Mouse (Mus musculus): ENCODE data around the gene Igfbp3.
A peak's percentile ranks its signal among the peaks of the same experiment; 100 is the strongest.

Gene Igfbp3

DNA sequence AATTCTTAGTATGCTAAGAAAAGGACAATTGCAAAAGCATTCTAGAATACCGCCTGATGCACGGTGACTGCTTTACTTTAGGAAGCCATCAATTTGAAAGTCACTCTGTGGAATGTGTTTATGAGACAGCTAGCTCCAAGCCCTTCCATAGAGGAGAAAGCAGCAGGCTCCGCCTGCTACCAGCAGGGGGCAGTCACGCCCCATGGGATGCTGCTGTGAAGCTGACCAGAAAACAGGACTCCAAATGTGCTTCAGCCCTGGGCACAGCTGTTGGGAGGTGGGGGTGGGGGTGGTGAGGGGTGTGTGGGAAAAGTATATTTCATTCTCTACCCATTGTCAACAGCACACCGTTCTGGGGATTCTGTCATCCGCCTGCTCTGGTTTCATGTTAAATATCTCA lies 3.4 kb downstream of the Igfbp3 start:
- peak in 1 of 2 experiments; percentile 4 for DNase-seq

DNA sequence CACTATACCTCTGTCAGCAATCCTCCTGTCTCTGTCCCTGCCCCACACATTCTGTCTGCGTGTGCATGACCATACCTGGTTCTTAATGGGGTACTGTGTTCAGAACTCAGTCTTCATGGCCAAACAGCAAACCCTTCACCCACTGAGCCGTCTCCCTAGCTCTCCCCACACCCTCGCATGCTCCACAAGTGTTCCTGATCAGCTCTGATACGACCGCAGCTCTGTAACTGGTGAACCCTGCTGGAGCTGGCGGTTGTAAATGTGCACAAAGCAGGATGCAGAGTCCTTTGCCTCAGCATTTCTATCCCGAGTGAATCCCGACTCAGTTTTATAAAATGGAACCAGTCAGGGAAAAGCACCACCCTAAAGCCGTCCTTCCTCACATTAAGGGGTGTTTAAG lies 9.9 kb downstream of the Igfbp3 start:
- DNase-seq: no peak

DNA sequence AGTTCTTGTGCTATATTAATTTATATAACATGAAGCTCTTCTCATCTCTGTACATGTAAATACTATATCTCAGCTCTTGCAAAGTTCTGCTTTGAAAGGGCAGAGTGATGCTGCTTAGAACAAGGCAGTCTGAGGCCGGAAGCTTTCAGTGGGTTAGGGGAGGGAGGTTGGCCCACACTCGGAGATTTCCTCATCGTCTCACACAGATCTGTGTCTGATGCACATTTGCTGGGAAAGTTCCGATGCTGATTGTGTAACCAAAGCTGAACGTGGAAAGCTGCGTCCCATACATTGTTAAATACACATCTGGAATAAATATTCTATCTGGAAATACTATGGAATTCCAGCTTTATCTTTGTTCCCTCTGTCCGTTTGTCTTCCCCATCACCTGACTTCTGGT lies 11.5 kb downstream of the Igfbp3 start:
- DNase-seq: no peak

DNA sequence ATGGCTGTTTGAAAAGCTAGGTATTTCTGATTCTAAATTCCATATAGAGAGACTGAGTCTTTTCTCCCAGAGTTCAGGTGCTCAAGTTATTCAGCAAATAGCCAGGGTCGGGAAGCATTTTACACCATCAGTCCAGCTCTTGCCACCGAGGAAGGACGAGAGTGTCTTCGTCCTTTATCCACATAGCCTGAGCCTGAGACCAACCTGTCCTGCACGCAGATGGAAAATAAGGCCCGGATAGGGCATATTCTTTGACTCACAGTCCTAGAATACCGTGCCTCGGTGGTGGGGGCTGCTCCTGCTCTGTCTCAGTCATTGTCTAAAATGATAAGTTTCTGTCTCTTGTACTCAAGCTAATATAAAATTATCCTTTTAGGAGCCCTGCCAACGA lies 13.3 kb downstream of the Igfbp3 start:
- DNase-seq: no peak

DNA sequence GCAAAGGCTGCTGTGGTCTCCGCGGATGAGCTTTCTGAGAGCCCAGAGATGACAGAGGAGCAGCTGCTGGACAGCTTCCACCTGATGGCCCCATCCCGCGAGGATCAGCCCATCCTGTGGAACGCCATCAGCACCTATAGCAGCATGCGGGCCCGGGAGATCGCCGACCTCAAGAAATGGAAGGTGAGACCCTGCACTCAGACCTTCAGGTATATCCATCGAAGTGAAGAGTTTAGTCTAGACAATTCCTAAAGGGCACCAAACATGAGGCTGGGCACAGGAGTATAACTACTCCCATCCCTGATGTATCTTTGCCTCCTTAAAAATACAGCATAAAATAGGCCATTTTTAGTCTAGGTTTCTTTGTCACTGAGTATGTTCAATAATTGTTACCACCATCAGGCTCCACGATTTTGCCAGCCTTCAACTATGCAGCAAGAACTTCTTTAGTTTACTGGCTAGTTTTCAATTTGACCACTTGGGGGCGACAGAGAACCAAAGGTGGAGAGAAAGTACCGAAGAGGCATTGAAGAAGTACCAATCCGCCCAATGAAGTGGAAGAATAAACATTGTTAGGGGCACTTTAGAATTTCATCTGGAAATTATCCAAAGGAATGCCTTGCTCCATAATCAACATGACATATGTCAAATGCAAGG lies 13.9 kb downstream of the Igfbp3 start:
- DNase-seq: peak; percentile 7 to 15

DNA sequence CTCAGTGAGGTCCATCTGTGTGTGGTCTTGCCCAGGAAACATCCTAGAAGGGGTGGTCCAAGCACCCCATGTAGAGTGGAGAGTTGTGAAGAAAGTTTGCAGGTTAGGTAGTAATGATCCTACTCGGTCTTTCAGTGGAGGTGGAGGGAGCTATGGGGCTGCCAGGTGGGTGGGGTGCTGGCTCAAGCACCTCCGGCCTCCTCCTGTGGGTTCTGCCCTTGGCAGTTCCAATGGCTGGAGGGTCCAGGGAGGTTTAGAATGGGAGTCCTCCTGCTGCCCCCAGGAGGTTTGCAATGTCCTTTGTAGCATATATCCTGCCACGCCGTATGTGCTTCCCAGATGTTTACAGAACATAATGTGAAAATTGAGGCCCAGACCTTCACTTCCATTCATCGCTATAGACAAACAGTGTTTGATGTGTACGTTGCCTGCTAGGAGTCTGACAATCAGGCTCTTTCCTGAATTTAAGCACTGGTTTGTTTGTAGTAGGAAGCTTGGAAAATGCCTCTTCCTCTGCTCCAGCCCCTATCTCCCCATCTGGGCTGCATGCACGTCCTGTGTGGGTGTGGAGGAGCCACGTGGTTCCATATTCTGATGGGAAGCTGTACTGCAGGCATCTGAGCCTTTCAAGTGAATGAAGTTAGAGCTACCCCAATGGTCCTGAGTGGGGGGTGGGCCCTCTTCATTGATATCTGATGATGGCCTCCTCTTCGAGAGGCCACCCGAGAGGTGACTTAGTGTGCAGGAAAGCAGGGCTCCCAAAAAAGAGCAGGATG lies 15.1 kb downstream of the Igfbp3 start:
- no peak for DNase-seq

DNA sequence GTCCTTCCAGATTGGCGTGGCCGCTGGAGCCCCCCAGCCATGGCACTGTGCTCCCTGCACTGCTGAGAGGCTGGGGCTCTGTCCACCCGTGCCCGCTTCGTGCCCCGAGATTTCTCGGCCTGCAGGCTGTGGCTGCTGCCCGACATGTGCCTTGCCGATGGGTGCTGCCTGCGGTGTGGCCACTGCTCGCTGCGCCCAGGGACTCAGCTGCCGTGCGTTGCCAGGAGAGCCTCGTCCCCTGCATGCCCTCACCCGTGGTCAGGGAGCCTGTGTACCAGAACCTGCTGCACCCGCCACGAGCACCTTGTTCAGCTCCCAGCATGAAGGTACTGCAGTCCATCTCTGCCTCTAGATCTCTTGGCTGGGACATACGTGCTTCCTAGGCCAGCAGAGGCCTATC lies 15.7 kb downstream of the Igfbp3 start:
- no peak for DNase-seq

DNA sequence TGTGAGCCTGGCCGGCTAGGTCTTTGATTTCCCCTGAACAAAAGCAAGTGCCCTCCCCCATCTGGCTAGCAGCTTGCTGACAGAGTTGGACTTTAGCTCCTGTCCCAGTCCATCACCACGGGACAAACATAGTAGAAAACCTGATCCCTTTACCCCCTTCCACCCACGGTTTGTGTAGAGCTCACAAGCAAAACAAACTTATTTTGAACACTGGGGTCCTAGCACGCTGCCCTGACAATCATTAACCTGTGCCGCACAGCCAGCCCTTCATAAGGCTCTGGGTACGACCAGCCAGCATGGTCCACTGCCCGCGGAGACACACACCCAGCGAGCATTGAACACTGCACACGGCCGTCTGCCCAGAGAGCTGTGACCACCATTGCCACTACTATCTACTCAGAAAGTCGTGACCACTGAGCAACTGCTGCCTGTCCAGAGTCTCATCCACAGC lies 16.2 kb downstream of the Igfbp3 start, which contains the start of gene Igfbp1:
TSS of gene Igfbp1 (plus strand) at position 292 of the 451 bp plus-strand sequence.
- DNase-seq: no peak

DNA sequence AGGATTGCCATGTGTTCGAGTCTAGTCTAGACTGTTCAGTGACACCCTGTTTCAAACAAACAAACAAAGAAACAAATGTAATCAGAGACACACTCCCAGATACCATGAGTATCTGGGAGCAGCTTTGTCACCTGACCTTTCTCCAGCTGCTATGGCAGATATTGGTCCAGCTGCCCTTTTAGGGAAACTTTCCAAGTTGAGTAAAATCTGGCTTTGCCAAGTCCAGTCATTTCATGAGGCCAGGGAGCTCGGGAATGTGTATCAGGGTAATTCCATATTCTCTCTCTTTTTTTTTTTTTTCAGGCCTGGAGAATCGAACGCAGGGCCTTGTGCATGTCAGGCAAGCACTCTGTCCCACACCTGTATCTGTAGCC lies 18.4 kb downstream of the Igfbp3 start:
- no peak for DNase-seq

DNA sequence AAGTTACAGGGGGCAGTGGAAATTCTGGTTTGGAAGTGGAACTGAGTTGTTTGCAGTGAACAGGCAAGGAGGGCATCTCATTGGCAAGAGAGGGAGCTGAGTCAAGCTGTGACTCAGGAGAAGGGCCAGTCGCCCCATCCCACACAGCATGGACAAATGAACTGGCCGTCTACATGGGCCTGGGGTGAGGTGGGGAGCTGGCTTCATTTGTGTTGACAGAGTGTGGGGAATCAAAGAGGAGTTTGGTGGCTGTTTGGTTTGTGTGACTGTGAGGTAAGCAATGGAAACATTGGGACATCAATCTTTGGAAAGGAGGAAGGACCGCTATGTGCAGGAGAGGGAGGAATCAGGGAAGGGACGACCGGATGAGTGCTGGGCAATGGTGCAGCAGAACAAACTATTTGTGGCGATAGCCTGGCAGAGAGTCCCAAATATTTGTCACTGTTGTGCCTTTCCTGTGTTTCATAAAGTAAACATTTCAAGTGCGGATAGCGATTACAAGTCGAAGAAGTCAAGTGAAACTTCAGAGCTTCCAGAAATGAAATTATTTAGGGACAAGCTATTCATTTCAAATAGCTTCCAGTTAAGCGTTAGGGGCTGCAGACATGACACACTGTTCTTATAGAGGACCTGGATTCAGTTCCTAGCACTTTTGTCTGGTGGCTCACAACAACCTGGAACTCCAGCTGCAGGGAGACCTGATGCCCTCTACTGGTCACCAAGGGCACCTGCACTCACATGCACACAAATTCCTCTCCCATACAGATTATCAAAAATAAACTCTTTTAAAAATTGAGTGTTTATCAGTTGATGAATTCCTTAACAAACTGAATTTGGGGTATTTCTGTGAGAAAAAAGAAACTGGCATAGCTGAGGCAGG lies 19.1 kb downstream of the Igfbp3 start:
- DNase-seq: no peak

DNA sequence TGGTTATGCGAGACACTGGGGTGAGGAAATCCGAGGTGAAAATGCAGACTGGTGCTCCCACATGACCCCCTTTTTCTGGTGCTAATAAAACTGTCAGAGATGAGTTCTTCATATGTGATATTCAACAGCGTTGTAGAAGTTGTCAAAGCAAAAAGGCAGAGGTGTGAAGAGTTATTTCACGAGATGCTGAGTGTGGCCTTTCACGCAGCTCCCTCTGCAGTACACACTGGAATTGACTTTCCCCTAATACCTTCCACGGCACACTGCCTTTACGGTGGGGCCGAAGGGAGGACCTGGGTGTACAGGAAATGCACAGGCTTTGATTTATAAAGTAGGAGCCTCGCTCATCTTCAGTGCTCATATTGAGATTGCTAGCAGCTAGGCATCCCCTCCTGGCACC lies 20.6 kb downstream of the Igfbp3 start:
- DNase-seq: no peak

DNA sequence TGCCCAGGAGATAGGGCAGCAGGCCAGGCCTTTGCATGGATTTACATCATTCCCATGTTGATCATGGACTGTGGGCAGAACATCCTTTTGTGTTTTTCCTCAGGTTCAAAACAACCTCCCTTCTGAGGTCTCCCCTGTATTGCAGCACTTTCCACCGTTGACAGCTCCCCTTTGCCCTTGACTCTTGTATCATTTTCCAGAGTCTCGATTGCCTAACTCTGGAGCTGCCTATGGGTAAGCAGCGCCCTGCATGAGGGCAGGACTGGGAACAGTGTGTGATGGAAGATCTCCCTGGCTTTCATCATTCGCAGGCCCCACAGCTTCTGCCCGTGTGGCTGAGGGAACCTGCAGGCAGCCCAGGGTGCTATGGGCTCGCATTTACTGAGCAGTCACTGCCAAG lies 21.0 kb downstream of the Igfbp3 start:
- DNase-seq: no peak

DNA sequence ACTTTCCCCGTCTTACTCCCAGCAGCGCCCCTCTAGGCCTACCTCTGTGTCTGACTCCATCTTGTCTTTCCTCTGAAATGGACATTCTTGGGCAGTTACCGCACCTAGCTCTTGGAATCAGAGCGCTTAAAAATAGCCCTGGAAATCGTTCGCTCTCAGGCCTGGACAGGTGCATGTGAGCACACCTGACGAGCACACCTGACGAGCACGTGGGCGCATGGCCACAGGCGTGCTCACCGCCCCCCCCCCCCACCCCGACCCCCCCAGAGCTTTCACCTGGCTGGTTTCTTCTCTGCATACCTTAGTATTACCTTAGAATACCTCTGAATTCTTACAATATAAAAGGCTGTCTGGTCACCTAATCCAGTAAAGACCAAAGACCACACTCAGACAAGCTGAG lies 25.3 kb downstream of the Igfbp3 start, which contains the start of gene Gm11985:
TSS of gene Gm11985 (minus strand) at position 101 of the 400 bp plus-strand sequence.
- DNase-seq: no peak

DNA sequence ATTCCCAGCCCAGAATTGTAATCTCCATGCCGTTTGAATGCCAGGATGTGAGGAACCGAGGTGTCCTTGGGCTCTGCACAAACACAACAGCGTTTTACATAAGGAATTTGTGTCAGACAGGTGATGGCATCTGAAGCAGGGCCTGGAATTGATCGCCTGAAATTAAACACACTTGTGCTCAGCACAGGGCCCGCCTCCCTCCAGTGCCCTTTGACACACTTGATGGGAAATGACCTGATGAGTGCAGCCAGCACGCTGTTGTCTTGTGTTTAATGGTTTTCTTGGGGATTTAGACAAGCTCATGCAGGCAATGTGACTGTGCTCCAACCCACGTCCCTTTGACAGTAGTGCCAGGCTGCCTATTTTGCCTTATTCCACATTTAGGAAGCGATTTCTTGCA lies 26.3 kb downstream of the Igfbp3 start:
- DNase-seq: no peak

DNA sequence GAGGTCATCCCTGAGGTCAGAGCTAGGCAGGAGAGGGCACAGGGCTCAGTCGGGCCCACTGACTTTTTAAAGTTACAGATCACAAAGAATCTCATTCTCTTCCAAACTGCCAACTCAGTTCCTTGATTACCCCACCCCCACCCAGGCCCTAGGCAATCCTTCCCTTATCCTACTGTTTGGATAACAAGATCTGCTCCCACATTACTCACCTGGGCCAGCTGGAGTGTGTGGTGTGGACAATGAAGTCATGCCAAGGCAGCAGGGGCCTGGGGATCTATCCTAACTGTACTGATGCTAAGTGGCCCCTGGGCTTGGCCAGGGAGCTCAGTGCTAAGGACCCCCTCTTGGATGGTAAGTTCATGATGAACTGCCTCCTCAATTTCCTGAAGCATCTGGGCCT lies 29.3 kb downstream of the Igfbp3 start:
- no peak for DNase-seq

DNA sequence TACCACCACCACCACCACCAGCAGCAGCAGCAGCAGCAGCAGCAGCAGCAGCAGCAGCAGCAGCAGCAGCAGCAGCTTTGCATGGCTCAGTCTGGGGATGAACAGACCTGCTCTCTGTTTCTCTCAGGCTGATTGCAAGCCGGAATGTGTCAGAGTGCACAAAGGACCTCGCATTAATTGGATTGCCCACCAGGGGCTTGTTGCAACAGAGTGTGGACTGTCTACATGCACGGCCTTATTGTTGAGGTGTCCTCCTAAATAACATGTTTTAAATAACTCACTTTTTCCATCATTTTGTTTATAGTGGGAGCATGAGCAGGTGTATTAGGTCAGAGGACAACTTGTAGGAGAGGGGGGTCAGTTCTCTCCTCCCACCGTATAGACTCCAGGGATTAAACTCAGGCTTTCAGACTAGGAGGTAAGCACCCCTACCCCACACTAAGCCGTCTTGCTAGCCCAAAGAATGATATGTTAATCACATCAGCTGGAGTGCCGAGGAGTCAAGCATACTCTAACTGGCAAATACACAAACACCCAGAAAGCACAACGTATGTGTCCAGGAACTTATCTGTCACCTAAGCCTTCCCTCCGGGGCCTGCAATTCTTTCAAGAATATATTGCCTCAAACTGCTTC lies 31.2 kb downstream of the Igfbp3 start:
- DNase-seq: no peak

DNA sequence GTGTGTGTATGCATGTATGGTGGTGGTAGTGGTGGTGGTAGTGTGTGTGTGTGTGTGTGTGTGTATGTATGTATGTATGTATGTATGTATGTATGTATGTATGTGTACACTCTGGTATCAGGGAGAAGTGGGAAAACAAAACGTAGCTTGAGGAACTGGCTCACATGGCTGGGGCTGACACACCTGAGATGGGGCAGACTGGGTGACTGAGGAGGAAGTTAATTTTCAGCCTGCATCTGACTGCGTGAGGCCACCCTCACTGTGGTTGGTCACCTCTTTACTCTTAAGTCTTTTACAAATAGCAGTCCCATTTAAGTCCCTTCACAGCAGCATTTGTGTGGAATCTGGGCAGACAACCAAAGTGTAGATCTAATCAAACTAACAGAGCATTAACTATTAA lies 34.4 kb downstream of the Igfbp3 start:
- no peak for DNase-seq

DNA sequence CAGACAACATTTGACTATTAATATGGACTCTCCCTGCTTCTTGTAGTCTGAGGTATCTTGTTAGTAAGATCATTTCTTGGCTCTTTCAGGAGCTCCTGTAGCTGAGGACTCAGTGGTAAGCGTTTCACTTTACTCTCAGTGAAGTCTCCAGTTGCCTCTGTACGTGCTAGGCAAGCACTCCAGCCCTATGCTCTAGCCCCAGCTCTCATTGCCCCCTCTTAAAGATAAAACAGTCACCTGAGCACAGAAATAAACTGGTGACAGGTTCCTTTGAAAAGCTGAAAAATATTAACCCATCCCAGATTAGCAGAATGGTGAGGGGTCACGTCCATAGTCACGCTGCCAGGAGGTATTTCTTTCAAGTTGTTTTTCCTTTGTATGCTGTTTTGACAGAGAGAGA lies 35.0 kb downstream of the Igfbp3 start:
- DNase-seq: no peak

DNA sequence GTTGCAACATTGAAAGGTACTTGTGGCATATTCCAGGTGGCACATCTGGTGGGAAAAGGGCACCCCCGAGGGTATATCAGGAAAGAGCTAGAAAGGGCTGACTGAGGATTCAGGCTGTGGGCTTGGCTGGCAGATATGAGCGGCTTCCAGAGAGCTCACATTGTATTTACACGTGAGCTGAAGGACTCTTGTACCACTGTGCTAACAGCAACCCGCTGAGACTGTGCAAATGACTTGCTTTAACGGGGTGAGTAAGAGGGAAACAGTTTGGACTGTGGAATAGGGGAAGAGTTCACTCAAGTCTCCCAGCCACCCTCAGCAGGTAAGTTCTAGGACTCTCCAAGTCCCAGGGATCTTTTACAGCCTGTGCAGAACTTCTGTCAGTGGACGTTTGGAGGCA lies 40.1 kb downstream of the Igfbp3 start:
- no peak for DNase-seq

DNA sequence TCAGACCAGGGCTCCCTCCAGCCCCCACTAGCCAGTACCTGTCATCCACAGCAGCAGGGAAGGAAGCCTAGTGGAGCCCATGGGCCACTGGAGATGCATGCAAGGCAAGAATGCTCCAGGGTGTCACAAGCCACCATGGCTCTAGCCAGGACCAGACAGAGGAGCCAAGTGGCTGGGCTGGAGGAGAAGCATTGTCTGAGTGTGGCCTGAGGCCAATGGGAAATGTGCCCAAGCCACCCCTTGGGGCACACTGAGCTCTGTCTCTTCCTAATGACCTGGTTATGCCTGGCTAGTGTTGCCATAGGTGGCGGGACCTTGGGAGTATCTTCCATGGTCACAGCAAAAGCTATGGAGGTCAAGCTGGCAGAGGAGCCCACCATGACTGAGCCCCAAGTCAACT lies 44.1 kb downstream of the Igfbp3 start:
- DNase-seq: no peak

DNA sequence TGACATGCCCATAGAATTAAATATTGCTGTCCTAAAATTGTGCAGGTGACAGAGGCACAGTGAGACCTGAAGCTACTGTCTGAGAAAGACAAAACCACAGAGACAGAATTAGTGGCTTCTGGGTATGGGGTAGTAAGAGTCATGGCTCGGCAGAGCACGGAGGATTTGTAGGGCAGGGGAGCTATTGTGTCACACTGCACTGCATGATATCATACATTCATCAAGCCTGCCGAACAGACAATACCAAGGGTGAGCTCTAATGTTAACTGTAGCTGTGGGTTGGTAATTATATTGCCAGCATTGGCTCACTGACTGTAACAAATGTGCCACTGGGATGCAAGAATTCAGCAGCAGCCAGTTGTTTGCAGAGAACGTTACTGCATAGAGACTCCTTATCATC lies 49.3 kb downstream of the Igfbp3 start:
- DNase-seq: no peak

DNA sequence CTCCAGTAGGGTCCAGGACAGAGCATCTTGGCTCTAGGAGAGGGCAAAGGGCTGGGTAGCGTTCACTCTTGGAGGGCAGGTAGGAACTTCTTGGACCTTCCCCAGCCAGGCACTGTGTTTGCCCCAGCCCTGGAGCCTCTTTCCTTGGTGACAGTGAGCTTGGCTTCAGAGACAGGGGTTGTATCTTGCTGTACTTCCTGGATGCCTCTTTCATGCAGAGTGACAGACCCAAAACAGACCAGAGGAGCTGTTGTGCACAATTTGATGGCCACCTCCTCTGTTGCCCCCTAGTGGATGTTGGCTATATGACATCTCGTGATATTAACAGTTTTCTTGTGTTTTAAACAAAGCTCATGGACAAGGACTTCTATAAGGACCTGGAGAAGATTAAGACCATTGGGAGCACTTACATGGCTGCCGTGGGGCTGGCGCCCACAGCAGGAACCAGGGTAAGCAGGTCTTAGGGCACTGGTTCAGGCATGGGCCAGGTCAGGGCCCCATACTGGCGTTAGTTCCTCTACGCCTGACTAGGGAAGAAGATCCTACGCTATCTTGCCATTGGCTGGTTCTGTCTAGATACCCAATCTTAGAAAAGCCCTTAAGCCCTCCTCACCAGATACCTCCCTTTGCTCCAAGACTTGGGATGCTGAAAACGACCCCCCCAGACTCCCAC lies 52.1 kb downstream of the Igfbp3 start:
- DNase-seq: no peak
